Mouse (Mus musculus): ENCODE measurements at regions not wholly inside any gene's neighbourhood (a gene's known extent, or its start where the extent isn't known, plus 50 kb on each side); places are given as distances from the start of the nearest gene placed in this dataset.
"Not testable (repeated sequence)": the region's sequence is repeated elsewhere in the genome, so short reads cannot be mapped to it uniquely, and the experiment has no call there.

- no peak for DNase-seq (ENCODE audit: low spot score)
These were observed 64.5 kb upstream of the Nap1l2 start for GRCm38 (mm10) chrX:103250961-103251360.

DNA sequence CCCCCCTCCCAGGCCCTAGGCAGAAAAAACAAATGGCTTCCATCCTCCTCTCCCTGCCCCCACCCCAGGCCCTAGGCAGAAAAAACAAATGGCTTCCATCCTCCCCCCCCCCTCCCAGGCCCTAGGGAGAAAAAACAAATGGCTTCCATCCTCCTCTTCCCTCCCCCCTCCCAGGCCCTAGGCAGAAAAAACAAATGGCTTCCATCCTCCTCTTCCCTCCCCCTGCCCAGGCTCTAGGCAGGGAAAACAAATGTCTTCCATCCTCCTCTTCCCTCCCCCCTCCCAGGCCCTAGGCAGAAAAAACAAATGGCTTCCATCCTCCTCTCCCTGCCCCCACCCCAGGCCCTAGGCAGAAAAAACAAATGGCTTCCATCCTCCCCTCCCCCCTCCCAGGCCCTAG lies 65.0 kb upstream of the Nap1l2 start:
- not testable (repeated sequence) for DNase-seq (ENCODE audit: low spot score)

DNA sequence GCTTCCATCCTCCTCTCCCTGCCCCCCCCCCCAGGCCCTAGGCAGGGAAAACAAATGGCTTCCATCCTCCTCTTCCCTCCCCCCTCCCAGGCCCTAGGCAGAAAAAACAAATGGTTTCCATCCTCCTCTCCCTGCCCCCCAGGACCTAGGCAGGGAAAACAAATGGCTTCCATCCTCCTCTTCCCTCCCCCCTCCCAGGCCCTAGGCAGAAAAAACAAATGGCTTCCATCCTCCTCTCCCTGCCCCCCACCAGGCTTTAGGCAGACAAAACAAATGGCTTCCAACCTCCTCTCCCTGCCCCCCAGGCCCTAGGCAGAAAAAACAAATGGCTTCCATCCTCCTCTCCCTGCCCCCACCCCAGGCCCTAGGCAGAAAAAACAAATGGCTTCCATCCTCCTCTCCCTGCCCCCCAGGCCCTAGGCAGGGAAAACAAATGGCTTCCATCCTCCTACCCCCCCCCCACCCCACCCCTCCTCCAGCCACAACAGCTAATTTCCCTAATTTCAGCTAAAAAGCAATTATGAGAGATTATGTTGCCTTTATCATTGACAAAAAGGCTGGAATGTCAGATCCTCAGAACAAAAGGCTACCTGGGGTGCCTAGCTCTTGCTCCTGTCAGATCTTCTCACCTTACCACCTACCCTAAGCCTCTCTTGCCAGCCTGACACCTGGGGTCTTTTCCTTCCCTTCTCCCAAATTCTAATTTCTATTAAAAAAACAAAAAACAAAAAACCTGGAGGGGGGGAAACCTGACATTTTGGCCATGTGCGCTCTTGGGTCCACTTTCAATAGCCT lies 65.8 kb upstream of the Nap1l2 start:
- DNase-seq (ENCODE audit: low spot score): not testable (repeated sequence)

DNA sequence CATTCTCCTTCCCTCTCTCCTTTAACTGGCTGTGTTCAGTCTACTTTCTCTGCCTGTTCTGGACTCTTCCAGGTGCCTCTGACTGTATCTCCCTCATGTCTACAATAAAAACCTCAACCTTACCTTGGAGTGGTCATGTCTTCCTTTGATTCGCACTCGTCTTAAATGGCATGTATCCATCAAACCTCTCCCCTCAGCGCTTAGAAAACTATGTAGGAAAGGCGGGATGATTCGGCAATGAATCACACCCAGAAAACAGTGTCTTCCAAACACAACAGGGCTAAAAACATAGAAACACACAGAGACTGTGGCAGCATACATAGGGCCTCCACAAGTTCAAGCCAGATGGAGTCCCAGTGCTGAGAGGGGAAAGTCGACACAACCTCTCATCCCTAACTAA lies 66.4 kb upstream of the Nap1l2 start:
- no peak for DNase-seq (ENCODE audit: low spot score)

DNA sequence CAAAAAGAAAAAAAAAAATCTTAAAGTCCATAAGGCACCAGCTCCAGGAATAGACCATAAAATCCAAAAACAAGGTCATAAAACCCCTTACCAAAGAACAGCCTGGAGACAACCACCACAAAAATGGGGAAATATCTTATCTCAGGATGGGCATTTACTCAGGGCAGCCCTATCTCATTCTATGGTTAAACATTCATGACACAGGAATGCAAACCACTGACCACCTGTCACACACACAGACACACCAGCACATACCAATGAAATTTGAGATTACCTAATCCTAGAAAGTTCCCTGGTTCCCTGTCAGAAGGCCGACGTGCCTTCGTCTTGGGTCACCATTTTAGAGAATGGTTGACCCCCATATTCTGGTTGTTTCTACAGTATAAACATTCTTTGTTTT lies 66.3 kb upstream of the Cdx4 start:
- no peak for DNase-seq (ENCODE audit: low spot score)

GRCm38 (mm10) chrX:103259882-103260281 lies 61.3 kb upstream of the Cdx4 start:
- DNase-seq (ENCODE audit: low spot score): peak; percentile 35
